Mouse (Mus musculus): ENCODE measurements at regions not wholly inside any gene's neighbourhood (a gene's known extent, or its start where the extent isn't known, plus 50 kb on each side); places are given as distances from the start of the nearest gene placed in this dataset.

- DNase-seq (ENCODE audit: low spot score), result no peak
Observed at GRCm38 (mm10) chr5:45923907-45924594, 66.6 kb upstream of the Lcorl start.
